Mouse (Mus musculus): ENCODE results near the gene Atg16l2. TPM values are rescaled to one million over a fixed set of nuclear protein-coding genes. Genes with fewer than 3 reads are reported as not detected.

The Atg16l2 gene
- polyA plus RNA-seq, 1 experiment, result 8.3 TPM

GRCm38 (mm10) chr7:101343135-101343534, 41.1 kb upstream of the Atg16l2 start:
- TF ChIP-seq CTCF (IDR thresholded peaks at IDR 0.05; ENCODE audit: control insufficient read depth, insufficient read depth, insufficient read length) (no peak), MAX (IDR thresholded peaks at IDR 0.05) (no peak), MYOG (IDR thresholded peaks at IDR 0.05; ENCODE audit: control insufficient read depth, extremely low read depth, insufficient read length) (no peak), FOSL1 (IDR thresholded peaks at IDR 0.05; ENCODE audit: insufficient read depth, low read length, poor library complexity, severe bottlenecking) (no peak), CEBPB (IDR thresholded peaks at IDR 0.05; ENCODE audit: low read depth) (no peak), USF1 (IDR thresholded peaks at IDR 0.05; ENCODE audit: low read depth) (no peak), MYOD1 (IDR thresholded peaks at IDR 0.05; ENCODE audit: control insufficient read depth, insufficient read length, low read depth) (no peak)
- Histone ChIP-seq H3K27me3 (ENCODE audit: control insufficient read depth, insufficient read depth, insufficient read length) (no peaks in the 10 kb centered on the region), H3ac (ENCODE audit: control insufficient read depth, insufficient read length, low read depth) (no peak overlapping the region), H3K36me3 (ENCODE audit: control insufficient read depth, insufficient read depth) (no peaks in the 10 kb centered on the region), H3K79me3 (ENCODE audit: low read depth) (no peaks in the 10 kb centered on the region), H3K79me2 (ENCODE audit: control insufficient read depth, insufficient read depth) (no peaks in the 10 kb centered on the region), H3K4me3 (ENCODE audit: insufficient read depth, poor library complexity, severe bottlenecking) (no peak overlapping the region)

GRCm38 (mm10) chr7:101341405-101341804, 39.4 kb upstream of the Atg16l2 start:
- Histone ChIP-seq H3K4me3 (ENCODE audit: insufficient read depth, poor library complexity, severe bottlenecking) (no peak overlapping the region), H3K27me3 (ENCODE audit: control insufficient read depth, insufficient read depth, insufficient read length) (no peaks in the 10 kb centered on the region), H3K36me3 (ENCODE audit: control insufficient read depth, insufficient read depth) (no peaks in the 10 kb centered on the region), H3K79me2 (ENCODE audit: control insufficient read depth, insufficient read depth) (no peaks in the 10 kb centered on the region), H3K79me3 (ENCODE audit: low read depth) (no peaks in the 10 kb centered on the region), H3ac (ENCODE audit: control insufficient read depth, insufficient read length, low read depth) (no peak overlapping the region)
- TF ChIP-seq CTCF (IDR thresholded peaks at IDR 0.05; ENCODE audit: control insufficient read depth, insufficient read depth, insufficient read length) (no peak), USF1 (IDR thresholded peaks at IDR 0.05; ENCODE audit: low read depth) (no peak), MAX (IDR thresholded peaks at IDR 0.05) (no peak), CEBPB (IDR thresholded peaks at IDR 0.05; ENCODE audit: low read depth) (no peak), FOSL1 (IDR thresholded peaks at IDR 0.05; ENCODE audit: insufficient read depth, low read length, poor library complexity, severe bottlenecking) (no peak), MYOG (IDR thresholded peaks at IDR 0.05; ENCODE audit: control insufficient read depth, extremely low read depth, insufficient read length) (no peak), MYOD1 (IDR thresholded peaks at IDR 0.05; ENCODE audit: control insufficient read depth, insufficient read length, low read depth) (no peak)

DNA sequence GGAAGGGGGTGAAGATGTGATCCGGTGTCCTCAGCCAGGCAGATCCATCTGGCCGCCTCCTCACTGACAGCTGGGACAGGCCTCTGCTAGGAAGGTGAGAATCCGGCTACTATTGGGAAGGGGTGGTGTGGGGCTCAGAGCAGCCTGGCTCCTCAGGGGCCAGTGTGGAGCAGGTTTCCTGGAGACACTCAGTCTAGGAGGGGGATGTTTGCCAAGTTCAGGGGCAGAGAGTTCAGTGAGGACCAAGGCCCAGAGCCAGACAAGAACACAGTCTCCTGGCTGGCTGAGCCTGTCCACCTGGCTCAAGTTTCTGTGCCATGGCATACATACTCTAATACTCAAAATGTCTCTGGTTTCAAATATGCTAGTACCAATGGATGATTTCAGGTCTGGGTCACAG, 35.4 kb upstream of the Atg16l2 start:
- TF ChIP-seq MYOD1 (IDR thresholded peaks at IDR 0.05; ENCODE audit: control insufficient read depth, insufficient read length, low read depth) (no peak), MYOG (IDR thresholded peaks at IDR 0.05; ENCODE audit: control insufficient read depth, extremely low read depth, insufficient read length) (no peak), MAX (IDR thresholded peaks at IDR 0.05) (no peak), USF1 (IDR thresholded peaks at IDR 0.05; ENCODE audit: low read depth) (no peak), CTCF (IDR thresholded peaks at IDR 0.05; ENCODE audit: control insufficient read depth, insufficient read depth, insufficient read length) (no peak), FOSL1 (IDR thresholded peaks at IDR 0.05; ENCODE audit: insufficient read depth, low read length, poor library complexity, severe bottlenecking) (no peak), CEBPB (IDR thresholded peaks at IDR 0.05; ENCODE audit: low read depth) (no peak)
- H3K4me3 ChIP-seq (ENCODE audit: insufficient read depth, poor library complexity, severe bottlenecking), result no peak overlapping the region
- no peak overlapping the region for H3ac ChIP-seq (ENCODE audit: control insufficient read depth, insufficient read length, low read depth)

GRCm38 (mm10) chr7:101336686-101337085, 34.6 kb upstream of the Atg16l2 start:
- TF ChIP-seq FOSL1 (IDR thresholded peaks at IDR 0.05; ENCODE audit: insufficient read depth, low read length, poor library complexity, severe bottlenecking) (no peak), MYOD1 (IDR thresholded peaks at IDR 0.05; ENCODE audit: control insufficient read depth, insufficient read length, low read depth) (no peak), CEBPB (IDR thresholded peaks at IDR 0.05; ENCODE audit: low read depth) (no peak), USF1 (IDR thresholded peaks at IDR 0.05; ENCODE audit: low read depth) (no peak), MAX (IDR thresholded peaks at IDR 0.05) (no peak), CTCF (IDR thresholded peaks at IDR 0.05; ENCODE audit: control insufficient read depth, insufficient read depth, insufficient read length) (no peak), MYOG (IDR thresholded peaks at IDR 0.05; ENCODE audit: control insufficient read depth, extremely low read depth, insufficient read length) (no peak)
- H3K79me3 ChIP-seq (ENCODE audit: low read depth), result no peaks in the 10 kb centered on the region
- H3ac ChIP-seq (ENCODE audit: control insufficient read depth, insufficient read length, low read depth), result no peak overlapping the region
- no peaks in the 10 kb centered on the region for H3K36me3 ChIP-seq (ENCODE audit: control insufficient read depth, insufficient read depth)
- no peak overlapping the region for H3K4me3 ChIP-seq (ENCODE audit: insufficient read depth, poor library complexity, severe bottlenecking)
- H3K27me3 ChIP-seq (ENCODE audit: control insufficient read depth, insufficient read depth, insufficient read length), result no peaks in the 10 kb centered on the region
- no peaks in the 10 kb centered on the region for H3K79me2 ChIP-seq (ENCODE audit: control insufficient read depth, insufficient read depth)

More for the DNA sequence above, 35.4 kb upstream of the Atg16l2 start:
- H3K27me3 ChIP-seq (ENCODE audit: control insufficient read depth, insufficient read depth, insufficient read length), result no peaks in the 10 kb centered on the region
- H3K36me3 ChIP-seq (ENCODE audit: control insufficient read depth, insufficient read depth), result no peaks in the 10 kb centered on the region
- no peaks in the 10 kb centered on the region for H3K79me2 ChIP-seq (ENCODE audit: control insufficient read depth, insufficient read depth)
- no peaks in the 10 kb centered on the region for H3K79me3 ChIP-seq (ENCODE audit: low read depth)

- Histone ChIP-seq H3ac (ENCODE audit: control insufficient read depth, insufficient read length, low read depth) (no peak overlapping the region), H3K36me3 (ENCODE audit: control insufficient read depth, insufficient read depth) (no peaks in the 10 kb centered on the region)
Measured at GRCm38 (mm10) chr7:101335228-101335627, 33.2 kb upstream of the Atg16l2 start.

More at GRCm38 (mm10) chr7:101335228-101335627, 33.2 kb upstream of the Atg16l2 start:
- Histone ChIP-seq H3K4me3 (ENCODE audit: insufficient read depth, poor library complexity, severe bottlenecking) (no peak overlapping the region), H3K79me2 (ENCODE audit: control insufficient read depth, insufficient read depth) (no peaks in the 10 kb centered on the region), H3K79me3 (ENCODE audit: low read depth) (no peaks in the 10 kb centered on the region), H3K27me3 (ENCODE audit: control insufficient read depth, insufficient read depth, insufficient read length) (no peaks in the 10 kb centered on the region)
- no peak for TF ChIP-seq MYOD1 (IDR thresholded peaks at IDR 0.05; ENCODE audit: control insufficient read depth, insufficient read length, low read depth)
- no peak for TF ChIP-seq CTCF (IDR thresholded peaks at IDR 0.05; ENCODE audit: control insufficient read depth, insufficient read depth, insufficient read length)
- TF ChIP-seq MAX (IDR thresholded peaks at IDR 0.05), result no peak
- no peak for TF ChIP-seq USF1 (IDR thresholded peaks at IDR 0.05; ENCODE audit: low read depth)
- no peak for TF ChIP-seq CEBPB (IDR thresholded peaks at IDR 0.05; ENCODE audit: low read depth)
- no peak for TF ChIP-seq MYOG (IDR thresholded peaks at IDR 0.05; ENCODE audit: control insufficient read depth, extremely low read depth, insufficient read length)
- TF ChIP-seq FOSL1 (IDR thresholded peaks at IDR 0.05; ENCODE audit: insufficient read depth, low read length, poor library complexity, severe bottlenecking), result no peak

All from C2C12 (cell line).